Mouse (Mus musculus): ENCODE measurements around the gene Rhot2. TPM values are rescaled to one million over a fixed set of nuclear protein-coding genes. Genes with fewer than 3 reads are reported as not detected.
"Not testable (repeated sequence)": the region's sequence is repeated elsewhere in the genome, so short reads cannot be mapped to it uniquely, and the experiment has no call there.

The Rhot2 gene
- polyA plus RNA-seq, 3 experiments from 2014 or later = 21.2 to 32.3 (median 23.4) TPM

DNA sequence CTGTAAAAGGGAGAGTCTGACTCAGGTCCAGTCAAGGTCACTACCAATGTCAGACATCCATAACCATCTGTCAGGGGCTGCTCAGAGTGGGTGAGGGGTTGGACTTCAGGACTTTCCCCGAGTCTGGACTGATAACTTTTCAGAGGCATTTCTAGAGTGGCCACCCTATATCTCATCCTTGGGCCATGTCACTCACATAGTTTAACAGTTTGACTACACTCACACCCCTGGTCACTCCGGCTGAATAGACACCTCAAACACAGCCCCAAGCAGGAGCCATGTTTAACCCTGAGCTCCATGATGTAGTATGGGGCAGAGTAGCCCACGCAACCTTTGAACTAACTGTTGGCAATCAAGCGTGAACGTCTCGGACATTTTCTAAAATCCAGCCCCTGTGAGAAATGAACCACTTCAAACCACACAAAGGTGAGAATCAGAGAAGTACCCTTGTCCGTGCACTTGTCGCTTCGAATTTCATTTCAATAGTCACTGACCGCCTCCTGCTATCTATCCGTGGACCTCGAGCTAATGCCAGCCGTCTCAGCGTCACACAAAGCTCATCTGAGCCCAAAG, 29.6 kb upstream of the Rhot2 start:
- no peak for ATAC-seq

DNA sequence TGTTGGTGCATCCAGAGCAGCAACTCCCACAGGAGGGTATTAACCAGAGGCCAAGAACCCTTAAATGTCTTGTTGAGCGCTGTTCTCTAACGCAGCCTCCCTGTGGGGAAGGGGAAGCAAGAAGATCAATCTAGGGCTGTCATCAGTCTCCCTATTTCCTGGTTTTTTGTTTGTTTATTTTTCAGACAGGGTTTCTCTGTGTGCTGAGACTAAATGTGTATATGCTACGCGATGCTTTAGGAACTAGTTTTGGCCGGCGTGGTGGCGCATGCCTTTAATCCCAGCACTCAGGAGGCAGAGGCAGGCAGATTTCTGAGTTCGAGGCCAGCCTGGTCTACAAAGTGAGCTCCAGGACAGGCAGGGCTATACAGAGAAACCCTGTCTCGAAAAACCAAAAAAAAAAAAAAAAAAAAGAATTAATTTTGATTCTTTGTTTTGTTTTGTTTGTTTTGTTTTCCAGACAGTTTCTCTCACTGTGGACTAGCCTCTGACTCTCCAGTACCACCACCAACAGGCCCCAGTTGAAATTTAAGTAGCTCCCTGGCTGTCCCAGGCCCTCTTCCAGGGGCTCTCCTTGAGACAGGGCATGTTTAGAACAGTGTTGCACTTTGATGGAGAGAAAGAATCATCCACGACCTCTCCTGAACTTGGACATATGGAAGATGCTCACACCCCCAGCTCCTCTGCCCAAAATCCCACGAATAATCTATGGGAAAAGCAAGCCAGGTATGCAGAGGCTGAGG, 28.9 kb upstream of the Rhot2 start:
- no peak for ATAC-seq

DNA sequence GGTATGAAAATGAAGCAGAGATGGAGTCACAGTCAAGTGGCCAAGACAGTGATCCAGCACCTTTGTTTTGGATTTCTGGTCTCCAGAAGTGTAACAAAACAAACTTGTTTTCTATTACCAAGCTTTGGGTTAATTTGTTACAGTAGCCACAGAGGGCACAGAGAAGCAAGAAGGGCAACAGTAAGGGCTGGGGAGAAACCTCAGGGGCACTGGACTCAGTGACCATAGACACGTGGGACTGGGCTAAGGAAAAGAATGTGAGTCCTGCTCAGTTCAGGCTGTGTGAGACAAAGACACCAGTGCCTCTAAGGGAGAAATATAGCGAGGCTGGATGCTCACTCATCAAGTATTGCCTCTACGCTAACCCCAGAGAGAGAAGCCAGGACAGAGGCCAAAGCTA, 28.0 kb upstream of the Rhot2 start:
- ATAC-seq = no peak

DNA sequence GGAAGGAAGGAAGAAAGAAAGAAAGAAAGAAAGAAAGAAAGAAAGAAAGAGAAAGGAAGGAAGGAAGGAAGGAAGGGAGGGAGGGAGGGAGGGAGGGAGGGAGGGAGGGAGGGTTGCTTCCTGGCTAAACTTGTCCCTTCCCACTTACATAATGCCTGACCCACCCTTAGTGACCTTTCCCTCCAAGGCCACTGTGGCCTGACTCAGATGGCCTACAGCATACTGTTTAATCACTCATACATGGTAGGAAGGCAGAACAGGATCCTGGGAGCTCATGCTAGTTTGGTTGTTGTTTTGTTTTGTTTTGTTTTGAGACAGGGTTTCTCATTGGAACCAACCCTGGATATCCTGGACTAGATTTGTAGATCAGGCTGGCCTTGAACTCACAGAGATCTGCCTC, 26.9 kb upstream of the Rhot2 start:
- ATAC-seq = not testable (repeated sequence)

DNA sequence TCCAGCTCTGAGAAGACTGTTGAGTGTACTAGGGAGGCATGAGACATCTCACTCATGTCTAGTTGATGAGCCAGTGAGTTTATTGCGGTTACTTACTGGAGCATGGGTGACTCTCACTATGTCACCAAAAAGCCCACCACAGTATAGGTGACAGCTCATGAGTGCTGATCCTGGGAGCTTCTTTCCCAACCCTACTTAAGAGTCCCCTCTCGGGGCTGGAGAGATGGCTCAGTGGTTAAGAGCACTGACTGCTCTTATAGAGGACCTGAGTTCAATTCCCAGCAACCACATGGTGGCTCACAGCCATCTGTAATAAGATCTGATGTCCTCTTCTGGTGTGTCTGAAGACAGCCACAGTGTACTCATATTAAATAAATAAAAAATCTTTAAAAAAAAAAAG, 25.3 kb upstream of the Rhot2 start:
- no peak for ATAC-seq

DNA sequence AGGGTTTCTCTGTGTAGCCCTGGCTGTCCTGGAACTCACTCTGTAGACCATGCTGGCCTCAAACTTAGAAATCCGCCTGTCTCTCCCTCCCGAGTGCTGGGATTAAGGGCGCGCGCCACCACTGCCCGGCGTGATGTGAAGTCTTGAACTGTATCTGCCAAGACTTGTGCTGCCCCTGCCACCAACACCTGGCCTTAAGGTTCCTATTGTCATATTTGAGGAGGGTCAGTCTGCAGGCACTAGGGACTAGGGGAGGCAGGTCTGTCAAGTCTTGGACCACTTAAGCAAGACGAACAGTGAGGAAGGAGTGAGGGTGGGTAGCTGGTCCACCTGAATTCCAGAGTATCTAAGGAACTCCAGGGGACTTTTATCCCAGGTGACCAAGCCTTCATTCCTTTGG, 24.8 kb upstream of the Rhot2 start:
- no peak for ATAC-seq

DNA sequence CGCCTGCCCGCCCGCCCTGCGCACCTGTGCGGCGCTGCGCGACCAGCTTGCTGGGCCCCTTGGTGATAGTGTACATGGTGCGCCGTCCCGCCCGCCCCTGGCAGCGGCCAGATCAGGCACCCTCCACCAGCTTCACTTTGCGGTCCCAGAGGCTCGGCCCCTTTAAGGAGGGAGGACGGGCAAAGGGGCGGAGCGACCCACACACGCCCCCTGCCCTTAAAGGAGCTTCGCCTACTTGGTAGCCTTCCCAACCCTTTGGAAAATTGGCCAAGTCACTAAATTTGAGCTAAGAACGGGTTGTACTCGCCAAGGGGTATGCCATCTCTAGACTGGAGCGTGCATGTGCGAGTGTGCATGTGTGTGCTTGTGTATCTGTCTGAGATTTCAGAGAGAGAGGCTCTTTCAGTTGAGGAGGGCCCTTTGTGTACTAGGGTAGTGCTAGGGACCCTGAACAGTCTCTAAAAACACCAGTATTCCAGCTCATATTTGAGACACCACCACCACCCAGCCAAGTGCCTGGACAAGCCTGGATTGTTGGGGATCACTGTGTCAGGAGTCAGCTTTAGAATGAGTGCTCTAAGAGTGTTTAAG, 24.0 kb upstream of the Rhot2 start, which contains the start of gene Mcrip2:
Gene Mcrip2, minus strand, starts transcription at position 164 of the 591 bp plus-strand sequence.
- ATAC-seq = peak; percentile 81

DNA sequence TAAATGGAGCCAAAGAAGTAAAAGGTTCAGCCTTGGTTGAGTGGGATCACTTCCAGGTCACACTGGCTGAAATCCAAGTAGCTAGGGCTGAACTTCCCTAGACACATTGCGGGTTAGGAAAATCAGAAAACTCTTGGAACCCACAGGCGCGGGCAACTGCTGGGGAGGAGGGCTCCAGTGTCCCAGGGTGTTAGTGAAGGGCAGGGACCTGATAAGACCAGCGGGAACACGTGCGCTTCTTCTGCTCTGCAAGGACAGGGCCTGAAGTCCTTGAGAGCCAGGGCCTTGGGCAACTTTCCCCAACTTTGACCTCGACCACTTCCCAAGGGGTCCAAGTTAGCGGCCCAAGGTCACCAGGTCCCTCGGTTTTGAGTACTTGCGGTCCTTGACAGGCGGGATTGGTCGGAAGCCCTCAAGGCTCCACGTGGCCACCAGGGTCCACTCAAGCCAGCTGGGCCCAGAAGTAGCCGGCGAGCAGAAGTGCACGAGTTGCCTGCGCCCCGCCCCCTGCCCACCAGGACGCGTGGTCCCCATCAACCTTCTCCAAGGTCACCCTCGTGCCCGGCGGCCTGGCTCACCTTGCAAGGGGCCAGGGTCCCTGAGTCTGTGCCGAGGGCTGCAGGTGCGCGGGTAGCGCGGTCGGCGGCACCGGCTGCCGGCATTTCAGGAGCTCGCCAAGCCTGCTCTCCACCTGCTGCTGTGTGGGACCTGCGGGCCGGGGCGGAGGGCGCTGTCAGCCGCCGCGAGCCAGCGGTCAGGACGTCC, 23.4 kb upstream of the Rhot2 start:
- ATAC-seq = no peak

DNA sequence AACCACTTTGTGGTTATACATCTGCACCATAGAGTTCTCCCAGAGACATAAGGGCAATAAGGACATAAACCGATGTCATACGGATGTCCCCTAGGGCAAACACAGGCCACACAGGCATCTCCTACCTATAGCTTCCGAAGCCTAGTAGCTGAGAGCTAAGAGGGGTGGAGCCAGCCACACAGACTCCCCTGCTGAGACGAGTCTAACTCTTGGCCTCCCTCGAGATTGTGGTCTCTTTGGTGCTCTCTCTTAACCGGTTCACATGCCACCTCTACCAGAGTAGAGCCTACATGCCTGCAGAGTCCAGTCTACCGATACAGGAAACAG, 22.8 kb upstream of the Rhot2 start:
- ATAC-seq = peak; percentile 28

DNA sequence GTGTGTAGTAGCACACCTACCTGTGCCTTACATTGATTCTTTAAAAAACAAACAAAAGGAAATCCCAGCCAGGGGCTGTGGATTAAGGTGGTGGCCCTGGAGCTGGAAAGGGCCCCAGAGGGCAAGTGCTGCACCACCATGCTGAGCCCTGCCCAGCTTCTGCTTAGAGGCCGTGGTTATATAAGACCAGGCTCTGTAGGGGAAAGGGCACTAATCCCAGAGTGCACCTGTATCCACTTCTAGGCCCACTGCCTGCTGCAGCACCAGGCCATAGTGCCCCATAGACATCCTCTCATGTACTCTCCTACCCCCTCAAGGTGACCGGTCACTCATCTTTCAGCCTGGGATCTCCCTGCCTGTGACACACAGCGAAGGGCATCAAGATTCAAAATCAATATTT, 21.5 kb upstream of the Rhot2 start:
- no peak for ATAC-seq

DNA sequence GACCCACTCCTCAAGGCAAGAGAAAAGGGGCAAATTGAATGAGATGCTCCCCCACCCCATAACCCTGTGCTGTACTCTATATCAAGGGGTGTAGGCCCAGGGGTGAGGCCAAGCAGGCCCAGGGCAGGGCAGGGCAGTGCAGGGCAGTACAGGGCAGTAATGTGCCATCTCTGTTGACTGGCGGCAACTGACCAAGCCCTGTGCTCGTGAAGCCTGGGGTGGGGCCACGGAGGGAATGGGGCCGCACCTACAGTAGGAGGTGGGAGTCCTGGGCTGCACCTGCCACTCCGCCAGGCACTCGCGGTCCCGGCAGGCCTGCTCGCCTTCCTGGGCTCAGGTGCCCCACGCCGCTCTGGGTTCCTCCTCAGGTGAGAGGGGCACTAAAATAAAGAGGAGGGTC, 20.6 kb upstream of the Rhot2 start:
- no peak for ATAC-seq

DNA sequence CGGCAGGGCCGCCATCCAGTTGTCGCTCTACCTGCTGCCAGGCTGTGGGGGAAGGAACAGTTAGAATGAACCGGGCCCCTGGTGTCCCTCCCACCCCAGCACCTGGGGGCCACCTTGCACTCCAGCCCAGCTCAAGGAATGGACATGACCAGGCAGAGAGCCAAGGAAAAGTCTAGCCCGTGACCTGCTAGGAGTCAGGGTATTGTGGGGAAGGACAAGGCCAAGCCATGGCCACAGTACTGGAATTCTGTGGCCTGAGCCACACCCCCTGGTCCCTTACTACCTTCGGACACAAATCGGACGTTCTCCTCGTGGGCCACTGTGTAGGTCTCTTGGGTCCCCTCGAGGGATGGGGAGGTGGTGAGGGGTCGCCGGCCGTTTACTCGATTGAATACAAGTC, 19.7 kb upstream of the Rhot2 start:
- ATAC-seq = no peak

DNA sequence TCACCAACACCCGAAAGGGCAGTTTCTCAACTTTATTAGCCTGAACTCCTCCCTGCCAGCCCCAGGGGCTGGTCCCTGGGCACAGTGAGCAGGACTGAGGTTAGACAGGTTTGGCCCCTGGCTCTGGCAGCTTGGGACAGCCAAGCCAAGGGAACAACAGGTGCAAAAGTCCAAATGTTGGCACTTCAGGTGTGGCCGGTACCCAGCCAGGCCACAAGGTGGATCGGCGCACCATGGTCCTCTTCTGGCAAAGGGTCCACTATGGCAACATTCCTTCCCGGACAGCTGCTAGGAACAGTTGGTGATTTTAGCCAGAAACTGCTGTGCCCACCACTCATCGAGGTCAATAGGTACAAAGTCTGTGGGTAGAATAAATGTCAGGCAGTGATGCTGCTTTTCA, 19.0 kb upstream of the Rhot2 start:
- no peak for ATAC-seq

DNA sequence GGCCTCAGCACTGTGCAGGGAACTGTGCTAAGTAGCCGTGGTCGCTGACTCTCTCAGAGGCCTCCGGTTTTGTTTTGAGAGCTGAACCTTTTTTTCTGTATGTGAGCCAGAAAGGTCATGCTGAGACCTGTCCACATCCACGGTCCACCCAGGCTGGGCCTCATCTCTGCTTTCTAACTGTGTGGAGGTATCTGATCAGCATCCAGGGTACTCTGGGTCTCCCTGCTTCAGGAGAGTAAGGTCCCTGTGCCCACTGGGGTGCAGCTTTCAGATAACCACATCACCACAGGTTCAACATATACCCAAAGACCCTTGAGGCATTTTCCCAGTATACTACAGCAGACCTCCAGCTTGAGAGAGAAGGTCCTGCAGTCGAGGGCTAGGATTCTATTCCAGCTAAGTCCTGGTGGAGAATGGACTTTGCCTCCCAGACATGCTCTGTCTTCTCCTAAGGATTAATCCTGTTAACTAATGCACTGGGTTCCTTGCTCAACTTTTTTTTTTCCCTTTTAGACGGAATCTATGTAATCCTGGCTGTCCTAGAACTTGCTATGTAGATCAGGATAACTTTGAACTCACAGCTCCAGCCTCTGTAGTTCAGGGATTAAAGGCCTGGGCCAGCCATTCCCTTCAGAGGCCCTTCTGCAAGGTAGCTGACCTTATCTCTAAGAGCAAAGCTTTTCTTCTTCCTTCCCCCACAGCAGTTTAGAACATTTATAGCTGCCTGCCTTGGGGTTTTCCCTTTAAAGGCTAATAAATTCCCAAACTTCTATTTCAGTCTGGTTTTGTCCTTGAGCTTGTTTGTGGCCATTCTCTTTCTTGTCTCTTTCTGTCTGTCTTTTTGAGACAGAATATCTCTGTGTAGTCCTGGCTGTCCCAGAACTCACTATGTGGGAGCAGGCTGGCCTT, 17.3 kb upstream of the Rhot2 start:
- no peak for ATAC-seq

DNA sequence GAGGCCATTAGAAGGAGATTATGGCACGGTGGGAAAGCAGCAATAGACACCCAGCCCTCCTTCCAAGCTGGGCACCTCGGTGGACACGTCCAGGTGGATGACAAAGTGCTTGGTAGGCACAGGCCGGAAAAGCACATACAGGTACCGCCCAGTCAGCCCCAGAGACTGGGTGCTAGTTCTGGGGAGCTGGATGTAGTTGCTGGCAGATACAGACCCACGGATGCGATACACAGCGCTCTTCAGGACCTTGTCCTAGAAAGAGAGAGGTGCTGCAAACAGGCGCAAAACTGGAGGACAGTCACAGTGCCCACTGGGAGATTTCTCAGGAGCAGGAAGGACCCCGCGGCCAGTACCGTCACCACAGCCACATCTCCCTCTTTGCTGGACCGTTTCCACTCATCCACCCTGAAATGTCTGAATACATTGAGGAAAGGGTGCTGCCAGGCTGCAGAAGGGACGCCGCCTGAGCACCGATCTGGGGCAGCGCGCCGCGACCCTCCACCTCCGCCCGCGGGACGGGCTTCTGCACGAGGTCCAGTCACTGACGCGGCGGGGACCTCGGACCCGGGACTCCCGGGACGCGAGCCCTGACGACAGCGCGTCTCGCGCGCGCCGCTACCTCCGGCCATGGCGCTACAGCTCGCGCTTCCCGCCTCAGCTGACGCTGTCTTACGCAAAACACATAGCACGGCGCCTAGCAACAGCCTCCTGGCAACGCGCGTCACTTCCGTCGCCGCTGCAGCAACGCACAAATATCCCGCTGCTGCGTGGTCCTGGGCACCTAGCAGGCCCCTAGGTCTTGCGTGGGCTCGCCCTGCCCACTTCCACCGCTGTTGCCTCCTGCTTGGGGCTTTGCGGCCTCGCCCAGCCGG, 16.4 kb upstream of the Rhot2 start, which contains the start of gene Wdr90:
Gene Wdr90, minus strand, starts transcription at position 670 of the 872 bp plus-strand sequence.
- ATAC-seq = peak; percentile 100

DNA sequence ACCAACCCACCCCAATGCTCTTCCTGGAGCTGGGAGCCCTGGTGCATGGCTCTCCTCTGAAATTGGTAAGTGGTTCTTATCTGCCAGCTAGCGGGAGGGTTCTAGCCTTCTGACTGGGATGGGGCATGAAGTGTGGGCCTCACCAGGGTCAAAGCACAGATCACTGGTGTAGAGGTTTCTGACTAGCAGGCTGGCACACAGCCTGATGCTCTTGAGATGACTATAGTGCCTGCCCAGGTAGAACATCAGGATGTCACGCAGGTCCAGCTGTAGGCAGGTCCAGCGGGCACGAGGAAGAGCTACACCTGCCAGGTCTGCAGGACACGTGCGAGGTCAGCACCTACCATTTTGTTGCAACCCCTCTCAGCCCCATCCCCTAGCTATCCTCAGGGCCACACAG, 15.6 kb upstream of the Rhot2 start:
- no peak for ATAC-seq

DNA sequence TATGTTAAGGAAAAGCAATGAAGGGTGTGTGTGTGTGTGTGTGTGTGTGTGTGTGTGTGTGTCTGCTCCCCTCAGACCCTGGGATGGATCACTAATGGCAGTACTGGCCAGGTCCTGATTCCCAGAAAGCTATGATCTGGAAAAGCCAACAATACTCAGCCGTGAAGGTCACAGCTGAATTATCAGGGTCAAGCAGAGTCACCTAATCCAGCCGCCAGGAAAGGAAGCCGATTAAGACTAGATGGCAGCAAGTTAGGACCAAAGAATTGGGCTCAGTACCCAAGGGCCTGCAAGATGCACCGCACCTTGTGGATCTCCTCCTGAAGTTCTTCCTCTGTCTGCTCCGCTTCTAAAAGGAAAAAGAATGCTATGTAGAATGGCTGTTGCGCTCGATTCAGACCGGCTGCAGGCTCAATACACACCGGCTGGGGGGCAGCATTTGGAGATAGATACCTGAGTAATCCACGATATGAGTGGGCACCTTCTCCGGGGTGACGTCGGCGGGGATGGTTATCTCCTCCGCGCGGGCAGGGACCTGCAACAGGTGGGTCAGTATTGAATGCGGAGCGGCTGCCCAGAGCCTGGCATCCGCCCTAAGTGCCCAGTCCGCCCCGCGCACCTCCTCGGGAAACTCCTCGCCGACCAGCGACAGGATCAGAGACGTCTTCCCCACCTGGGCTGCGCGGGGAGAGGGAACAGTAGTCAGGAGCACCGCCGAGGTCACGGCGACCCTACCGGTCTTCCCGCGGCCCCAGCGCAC, 835 bp downstream of the Rhot2 start:
- peak; percentile 5 for ATAC-seq

DNA sequence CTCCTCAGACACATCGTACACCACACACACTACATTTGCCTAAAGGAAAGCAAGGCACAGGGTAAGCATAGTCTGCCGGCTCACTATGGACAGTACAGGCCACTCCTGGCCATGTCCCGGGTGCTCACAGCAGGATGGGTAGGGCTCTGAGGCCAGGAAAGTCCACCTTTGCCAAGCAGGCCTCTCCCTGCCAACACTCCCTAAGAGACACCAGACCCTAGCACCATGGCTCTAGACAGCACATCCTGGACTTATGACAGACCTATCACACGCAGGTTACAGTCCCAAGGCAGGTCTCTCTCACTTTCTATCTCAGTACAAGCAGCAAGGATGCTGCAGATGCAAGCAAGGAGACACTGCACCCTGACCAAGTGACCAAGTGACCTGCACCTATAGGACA, 1.5 kb downstream of the Rhot2 start:
- no peak for ATAC-seq

DNA sequence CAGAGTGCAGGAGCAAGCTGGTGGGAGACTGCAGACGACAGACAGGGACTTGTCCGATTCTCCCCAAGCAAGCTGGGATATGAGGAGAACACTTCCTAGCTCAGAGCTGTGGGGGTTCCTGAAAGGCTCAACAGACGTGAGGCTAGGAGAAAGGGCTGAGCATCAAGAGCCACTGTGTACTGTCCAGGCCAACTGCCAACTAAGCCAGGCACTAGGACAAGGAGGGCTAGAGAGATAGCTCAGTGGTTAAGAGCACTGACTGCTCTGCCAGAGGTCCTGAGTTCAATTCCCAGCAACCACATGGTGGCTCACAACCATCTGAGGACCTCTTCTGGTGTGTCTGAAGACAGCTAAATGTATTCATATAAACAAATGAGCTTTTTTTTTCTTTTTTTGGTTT, 2.1 kb downstream of the Rhot2 start:
- no peak for ATAC-seq

DNA sequence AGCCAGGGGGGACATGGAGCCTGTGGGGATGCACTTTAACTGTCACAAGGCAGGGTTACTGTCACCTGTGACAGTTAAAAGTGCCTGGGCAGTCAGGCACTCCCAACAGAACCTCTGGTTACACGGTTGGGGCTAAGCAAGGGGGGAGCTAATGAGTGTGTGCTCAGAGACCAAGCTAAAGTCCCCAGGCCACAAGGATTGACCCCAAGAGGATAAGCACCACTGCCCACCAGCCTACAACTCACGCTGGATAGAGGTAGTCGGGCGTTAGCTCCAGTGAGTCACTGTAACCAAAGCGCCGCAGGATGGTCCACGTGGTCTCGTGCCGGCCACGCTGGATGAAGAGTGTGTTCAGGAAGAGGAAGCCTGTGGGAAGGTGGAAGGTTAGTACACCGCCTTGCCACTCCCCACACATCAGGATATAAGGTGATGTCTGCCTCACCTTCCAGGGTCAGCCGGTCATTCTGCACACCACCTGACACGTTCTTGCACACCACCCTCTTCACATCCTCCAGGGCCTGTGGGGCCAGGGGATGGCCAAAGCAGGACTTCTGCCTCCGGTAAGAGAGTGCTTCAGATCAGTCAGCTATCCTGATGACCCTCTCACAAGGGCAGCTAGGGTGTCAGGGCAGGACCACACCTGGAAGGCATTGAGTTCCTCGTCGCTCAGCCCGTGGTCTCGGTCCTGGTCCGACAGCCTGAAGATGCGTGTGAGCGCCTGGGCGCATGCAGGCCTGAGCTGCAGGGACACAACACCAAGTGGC, 3.4 kb downstream of the Rhot2 start, which contains the start of gene Gm20683:
Gene Gm20683, minus strand, starts transcription at position 647 of the 764 bp plus-strand sequence.
- no peak for ATAC-seq

Data from inflammation-experienced regulatory T-cells, adult 6 months (primary cell).